Mouse (Mus musculus): ENCODE measurements around the gene Gm45140. TPM values are rescaled to one million over a fixed set of nuclear protein-coding genes. Genes with fewer than 3 reads are reported as not detected.

Gene Gm45140
- polyA plus RNA-seq, 1 experiment: 6.8 TPM

DNA sequence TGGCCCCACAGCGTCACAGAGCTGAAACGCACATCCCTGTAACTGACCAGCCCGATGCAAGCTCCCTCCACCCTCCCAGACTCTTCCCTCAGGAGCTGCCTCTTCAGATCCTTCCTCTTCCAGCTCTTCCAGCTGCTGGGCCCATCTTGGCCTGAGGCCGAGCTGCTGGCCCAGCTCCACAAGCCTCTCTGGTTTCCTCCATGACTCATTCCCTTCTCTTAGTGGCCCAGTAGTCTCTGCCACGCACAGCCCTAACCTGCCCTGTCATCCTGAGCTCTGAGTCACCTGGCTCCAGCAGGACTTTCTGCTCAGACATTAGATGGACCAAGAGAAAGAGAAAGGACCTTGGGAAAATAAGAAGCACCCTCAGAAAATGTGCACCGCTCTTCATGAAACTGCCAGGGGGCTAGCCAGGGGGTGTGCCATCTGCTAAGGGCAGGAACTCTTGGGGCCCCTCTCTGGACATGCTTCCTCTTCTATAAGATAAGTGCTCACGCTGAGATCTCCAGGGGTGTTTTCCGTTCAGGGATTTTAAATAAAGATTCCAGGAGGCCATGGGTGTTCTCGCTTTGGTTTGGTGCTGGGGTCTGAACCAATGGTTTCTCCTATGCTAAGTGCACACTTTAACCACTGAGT lies 33.4 kb upstream of the Gm45140 start:
- TF ChIP-seq CTCF (IDR thresholded peaks at IDR 0.05; ENCODE audit: borderline replicate concordance, extremely low read depth, insufficient read depth, insufficient read length) (no peak), POLR2A (IDR thresholded peaks at IDR 0.05; ENCODE audit: borderline replicate concordance, extremely low read depth, insufficient read depth, insufficient read length, poor library complexity, severe bottlenecking) (no peak)
- no peak for DNase-seq (ENCODE audit: low read depth)

DNA sequence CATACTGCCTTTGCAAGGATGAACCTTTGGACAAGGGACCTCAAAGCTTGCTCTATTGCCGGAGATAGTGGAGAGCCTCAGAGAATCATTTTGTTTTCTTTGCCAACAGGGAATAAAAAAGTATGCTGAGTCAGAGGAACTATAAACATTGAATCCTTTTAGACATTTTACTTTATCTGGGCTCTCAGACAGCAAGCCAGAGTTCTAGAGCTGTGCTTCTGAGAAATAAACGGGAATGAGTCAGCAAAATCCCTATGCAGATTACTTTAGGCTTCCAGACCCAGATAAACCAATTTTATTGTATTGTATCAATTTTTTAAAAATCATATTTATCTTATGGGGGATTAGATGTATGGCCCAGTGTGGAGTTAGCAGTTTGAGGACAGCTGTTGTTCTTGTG lies 31.7 kb upstream of the Gm45140 start:
- DNase-seq (ENCODE audit: low read depth): no peak
- TF ChIP-seq POLR2A (IDR thresholded peaks at IDR 0.05; ENCODE audit: borderline replicate concordance, extremely low read depth, insufficient read depth, insufficient read length, poor library complexity, severe bottlenecking): no peak
- TF ChIP-seq CTCF (IDR thresholded peaks at IDR 0.05; ENCODE audit: borderline replicate concordance, extremely low read depth, insufficient read depth, insufficient read length): no peak

GRCm38 (mm10) chr6:87866211-87866610 lies 30.6 kb upstream of the Gm45140 start:
- no peak for DNase-seq (ENCODE audit: low read depth)
- TF ChIP-seq POLR2A (IDR thresholded peaks at IDR 0.05; ENCODE audit: borderline replicate concordance, extremely low read depth, insufficient read depth, insufficient read length, poor library complexity, severe bottlenecking) (no peak), CTCF (IDR thresholded peaks at IDR 0.05; ENCODE audit: borderline replicate concordance, extremely low read depth, insufficient read depth, insufficient read length) (no peak)

DNA sequence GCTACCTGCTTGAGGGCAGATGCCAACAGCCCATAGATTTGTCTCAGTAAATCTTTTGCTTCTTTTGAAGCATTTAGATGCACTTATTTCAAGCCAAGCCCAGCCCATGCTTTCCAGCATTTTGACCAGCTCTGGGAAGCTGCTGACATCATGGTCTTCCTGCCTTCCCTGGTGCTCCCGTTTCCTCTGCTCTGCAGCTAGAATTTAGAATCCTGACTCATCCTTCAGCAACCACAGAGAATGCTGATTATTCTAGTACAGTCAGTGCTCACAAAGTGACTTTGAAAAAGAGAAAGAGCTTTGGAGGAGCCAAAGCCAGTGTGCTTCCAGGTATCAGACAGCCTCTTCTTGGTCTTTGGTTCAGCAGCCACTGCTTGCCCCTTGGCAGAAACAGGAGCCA lies 21.5 kb upstream of the Gm45140 start:
- no peak for DNase-seq (ENCODE audit: low read depth)

GRCm38 (mm10) chr6:87853446-87853845 lies 17.9 kb upstream of the Gm45140 start:
- no peak for TF ChIP-seq CTCF (IDR thresholded peaks at IDR 0.05; ENCODE audit: borderline replicate concordance, extremely low read depth, insufficient read depth, insufficient read length)
- TF ChIP-seq POLR2A (IDR thresholded peaks at IDR 0.05; ENCODE audit: borderline replicate concordance, extremely low read depth, insufficient read depth, insufficient read length, poor library complexity, severe bottlenecking): no peak
- no peak for DNase-seq (ENCODE audit: low read depth)

More for the DNA sequence above, 21.5 kb upstream of the Gm45140 start:
- TF ChIP-seq CTCF (IDR thresholded peaks at IDR 0.05; ENCODE audit: borderline replicate concordance, extremely low read depth, insufficient read depth, insufficient read length) (no peak), POLR2A (IDR thresholded peaks at IDR 0.05; ENCODE audit: borderline replicate concordance, extremely low read depth, insufficient read depth, insufficient read length, poor library complexity, severe bottlenecking) (no peak)

GRCm38 (mm10) chr6:87851871-87852270 lies 16.3 kb upstream of the Gm45140 start:
- no peak for DNase-seq (ENCODE audit: low read depth)
- no peak for TF ChIP-seq CTCF (IDR thresholded peaks at IDR 0.05; ENCODE audit: borderline replicate concordance, extremely low read depth, insufficient read depth, insufficient read length)
- no peak for TF ChIP-seq POLR2A (IDR thresholded peaks at IDR 0.05; ENCODE audit: borderline replicate concordance, extremely low read depth, insufficient read depth, insufficient read length, poor library complexity, severe bottlenecking)

- TF ChIP-seq CTCF (IDR thresholded peaks at IDR 0.05; ENCODE audit: borderline replicate concordance, extremely low read depth, insufficient read depth, insufficient read length): no peak
- peak; percentile 89 for TF ChIP-seq POLR2A (IDR thresholded peaks at IDR 0.05; ENCODE audit: borderline replicate concordance, extremely low read depth, insufficient read depth, insufficient read length, poor library complexity, severe bottlenecking)
- peak; percentile 99 for DNase-seq (ENCODE audit: low read depth)
Measured at GRCm38 (mm10) chr6:87850900-87851614, 15.5 kb upstream of the Gm45140 start, which contains the start of gene Cnbp. Cnbp (minus strand) TSS chr6:87851106.

DNA sequence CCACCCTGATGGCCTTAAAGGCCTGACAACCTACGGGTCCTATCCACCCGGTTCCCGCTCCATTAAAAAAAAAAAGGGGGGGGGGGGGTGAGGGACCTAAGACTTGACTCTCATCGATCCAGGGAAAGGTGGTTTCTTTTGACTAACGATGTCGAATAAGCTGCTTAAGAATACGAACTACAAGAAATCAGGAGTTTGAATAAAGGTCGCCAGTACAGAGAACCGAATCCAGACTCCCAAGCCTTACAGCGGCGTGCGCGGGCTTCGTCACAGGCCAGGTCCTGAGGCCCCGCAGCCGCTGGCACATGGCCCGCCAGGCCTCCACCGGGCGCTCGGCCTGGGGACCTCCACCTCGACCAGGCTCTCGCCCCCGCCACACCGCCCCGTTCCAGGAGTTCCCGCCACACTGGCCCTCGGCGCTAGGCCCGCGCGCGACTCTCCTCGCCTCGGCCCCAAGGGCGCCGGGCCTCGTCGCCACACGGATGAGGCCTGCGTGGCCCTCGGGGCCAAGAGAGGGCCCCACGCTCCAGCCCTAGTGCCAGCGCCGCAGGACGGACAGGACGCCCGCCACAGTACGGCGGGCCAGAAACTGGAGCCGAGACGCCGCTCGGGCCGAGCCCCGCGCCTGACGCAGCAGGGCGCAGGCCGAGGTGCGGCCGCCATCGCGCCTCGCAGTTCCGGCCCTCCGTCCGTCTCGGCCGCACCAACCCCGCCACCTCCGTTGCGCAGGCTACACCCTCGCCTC lies 14.7 kb upstream of the Gm45140 start:
- DNase-seq (ENCODE audit: low read depth): peak; percentile 63
- TF ChIP-seq POLR2A (IDR thresholded peaks at IDR 0.05; ENCODE audit: borderline replicate concordance, extremely low read depth, insufficient read depth, insufficient read length, poor library complexity, severe bottlenecking) (no peak), CTCF (IDR thresholded peaks at IDR 0.05; ENCODE audit: borderline replicate concordance, extremely low read depth, insufficient read depth, insufficient read length) (no peak)

- DNase-seq (ENCODE audit: low read depth): peak; percentile 44
- TF ChIP-seq CTCF (IDR thresholded peaks at IDR 0.05; ENCODE audit: borderline replicate concordance, extremely low read depth, insufficient read depth, insufficient read length): no peak
- TF ChIP-seq POLR2A (IDR thresholded peaks at IDR 0.05; ENCODE audit: borderline replicate concordance, extremely low read depth, insufficient read depth, insufficient read length, poor library complexity, severe bottlenecking): no peak
Measured at GRCm38 (mm10) chr6:87849780-87850154, 14.2 kb upstream of the Gm45140 start.

DNA sequence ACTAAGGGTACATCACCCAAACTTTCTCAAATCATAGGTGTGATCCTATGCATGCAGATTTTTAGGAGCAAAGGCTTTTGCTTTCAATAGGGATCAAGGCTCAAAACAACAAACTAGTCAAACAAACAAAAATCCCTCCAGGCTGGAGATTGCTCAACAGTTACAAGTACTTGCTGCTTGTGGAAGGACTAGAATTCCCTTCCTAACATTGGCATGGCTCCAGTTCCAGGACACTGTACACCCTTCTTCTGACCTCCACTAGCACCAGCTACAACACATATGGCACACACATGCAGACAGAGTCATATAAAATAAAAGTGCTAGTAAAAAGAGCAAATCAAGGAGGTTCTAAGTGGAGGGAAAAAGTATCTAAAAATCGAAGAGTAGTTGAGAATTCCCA lies 11.2 kb upstream of the Gm45140 start:
- no peak for TF ChIP-seq CTCF (IDR thresholded peaks at IDR 0.05; ENCODE audit: borderline replicate concordance, extremely low read depth, insufficient read depth, insufficient read length)
- TF ChIP-seq POLR2A (IDR thresholded peaks at IDR 0.05; ENCODE audit: borderline replicate concordance, extremely low read depth, insufficient read depth, insufficient read length, poor library complexity, severe bottlenecking): no peak

GRCm38 (mm10) chr6:87845031-87845695 lies 9.6 kb upstream of the Gm45140 start:
- TF ChIP-seq POLR2A (IDR thresholded peaks at IDR 0.05; ENCODE audit: borderline replicate concordance, extremely low read depth, insufficient read depth, insufficient read length, poor library complexity, severe bottlenecking): no peak
- TF ChIP-seq CTCF (IDR thresholded peaks at IDR 0.05; ENCODE audit: borderline replicate concordance, extremely low read depth, insufficient read depth, insufficient read length): no peak
- no peak for DNase-seq (ENCODE audit: low read depth)

More for the DNA sequence above, 11.2 kb upstream of the Gm45140 start:
- no peak for DNase-seq (ENCODE audit: low read depth)
